Mouse (Mus musculus): ENCODE measurements around the gene Bloc1s5. TPM values are rescaled to one million over a fixed set of nuclear protein-coding genes. Genes with fewer than 3 reads are reported as not detected.

The Bloc1s5 gene
- polyA plus RNA-seq, 1 experiment, result not detected

DNA sequence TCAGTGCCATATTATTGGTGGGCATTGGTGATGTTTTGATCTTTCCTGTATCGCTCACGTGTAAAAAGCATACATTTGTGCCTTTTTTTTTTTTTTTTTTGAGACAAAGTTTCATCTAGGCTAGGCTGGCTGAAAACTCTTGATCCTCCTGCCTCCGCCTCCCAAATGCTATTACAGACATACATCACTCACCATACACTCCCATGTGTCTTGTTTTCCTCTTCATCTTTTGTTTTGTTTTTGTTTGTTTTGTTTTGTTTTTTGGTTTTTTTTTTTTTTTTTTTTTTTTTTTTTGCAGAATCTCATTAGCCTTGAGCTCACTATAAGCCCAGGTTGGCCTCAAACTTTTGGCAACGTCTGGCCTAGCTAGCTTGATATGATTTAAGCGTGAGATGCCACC, 47.6 kb downstream of the Bloc1s5 start:
- H3K27ac ChIP-seq (ENCODE audit: insufficient read depth, low read depth, low read length), result no peak overlapping the region
- WGBS, result 95% methylated on average over 5 of the region's 5 CpGs
- no peak overlapping the region for H3K4me3 ChIP-seq (ENCODE audit: insufficient read depth, low read depth, low read length)
- TF ChIP-seq POLR2A (IDR thresholded peaks at IDR 0.05; ENCODE audit: insufficient read depth, low read depth, low read length) (no peak), CTCF (IDR thresholded peaks at IDR 0.05; ENCODE audit: insufficient read depth, low read depth, low read length) (no peak)
- H3K4me1 ChIP-seq (ENCODE audit: control insufficient read depth, insufficient read depth, low read length), result no peaks in the 10 kb centered on the region

- 94% methylated on average over 4 of the region's 4 CpGs for whole genome bisulfite sequencing
- Histone ChIP-seq H3K4me1 (ENCODE audit: control insufficient read depth, insufficient read depth, low read length) (no peaks in the 10 kb centered on the region), H3K4me3 (ENCODE audit: insufficient read depth, low read depth, low read length) (no peak overlapping the region), H3K27ac (ENCODE audit: insufficient read depth, low read depth, low read length) (no peak overlapping the region)
- TF ChIP-seq CTCF (IDR thresholded peaks at IDR 0.05; ENCODE audit: insufficient read depth, low read depth, low read length), result no peak
- TF ChIP-seq POLR2A (IDR thresholded peaks at IDR 0.05; ENCODE audit: insufficient read depth, low read depth, low read length), result no peak
Observed at GRCm38 (mm10) chr13:38586451-38586850, 48.5 kb downstream of the Bloc1s5 start.

GRCm38 (mm10) chr13:38582768-38583167, 52.1 kb downstream of the Bloc1s5 start:
- WGBS, result 53% methylated on average over 3 of the region's 3 CpGs
- no peak overlapping the region for H3K27ac ChIP-seq (ENCODE audit: insufficient read depth, low read depth, low read length)
- TF ChIP-seq POLR2A (IDR thresholded peaks at IDR 0.05; ENCODE audit: insufficient read depth, low read depth, low read length) (no peak), CTCF (IDR thresholded peaks at IDR 0.05; ENCODE audit: insufficient read depth, low read depth, low read length) (no peak)

DNA sequence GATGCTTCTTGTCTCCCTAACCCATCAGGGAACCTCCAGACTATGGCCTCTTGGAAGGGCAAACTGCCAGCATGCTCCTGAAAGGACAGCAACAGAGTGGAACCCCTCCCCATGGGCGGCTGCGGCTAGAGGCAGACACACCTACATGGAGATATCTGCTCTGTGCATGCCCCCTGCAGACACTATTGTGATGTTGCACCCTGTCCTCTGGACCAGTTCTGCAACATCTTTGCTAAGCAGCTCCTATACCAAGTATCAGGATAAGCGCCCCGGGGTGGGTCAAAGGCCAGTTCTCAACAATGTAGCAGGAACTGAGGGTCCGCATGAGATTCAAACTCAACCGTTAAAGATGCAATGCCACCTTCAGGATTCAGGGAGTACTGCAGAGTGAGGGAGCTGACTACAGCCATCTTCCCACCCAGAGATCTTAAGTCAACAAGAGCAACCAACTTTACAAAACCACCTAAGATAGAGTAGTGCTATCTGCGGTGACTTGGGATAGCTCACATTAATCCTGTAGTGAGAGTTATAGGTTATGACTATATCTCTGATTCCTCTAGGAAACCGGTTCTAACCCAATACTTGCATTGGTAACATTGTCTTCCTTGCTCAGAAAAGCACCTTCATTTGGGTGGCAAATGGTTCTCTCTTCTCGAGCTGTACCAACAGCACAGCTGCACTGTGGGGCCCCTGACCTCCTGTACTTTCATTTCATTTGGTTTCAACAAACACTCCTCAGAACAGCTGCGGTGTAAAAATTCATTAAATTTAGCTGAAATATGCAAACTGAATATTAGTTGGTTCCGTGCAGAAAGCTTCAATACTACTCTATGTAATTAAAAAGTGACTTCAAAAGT, 54.1 kb downstream of the Bloc1s5 start:
- TF ChIP-seq CTCF (IDR thresholded peaks at IDR 0.05; ENCODE audit: insufficient read depth, low read depth, low read length), result peak; percentile 34; the same call in 1 of the 2 replicates
- TF ChIP-seq POLR2A (IDR thresholded peaks at IDR 0.05; ENCODE audit: insufficient read depth, low read depth, low read length), result no peak
- no peak overlapping the region for H3K27ac ChIP-seq (ENCODE audit: insufficient read depth, low read depth, low read length)
- H3K4me3 ChIP-seq (ENCODE audit: insufficient read depth, low read depth, low read length), result no peak overlapping the region
- 74% methylated on average over 11 of the region's 11 CpGs for WGBS
- no peaks in the 10 kb centered on the region for H3K4me1 ChIP-seq (ENCODE audit: control insufficient read depth, insufficient read depth, low read length)

More at GRCm38 (mm10) chr13:38582768-38583167, 52.1 kb downstream of the Bloc1s5 start:
- Histone ChIP-seq H3K4me3 (ENCODE audit: insufficient read depth, low read depth, low read length) (no peak overlapping the region), H3K4me1 (ENCODE audit: control insufficient read depth, insufficient read depth, low read length) (no peaks in the 10 kb centered on the region)

DNA sequence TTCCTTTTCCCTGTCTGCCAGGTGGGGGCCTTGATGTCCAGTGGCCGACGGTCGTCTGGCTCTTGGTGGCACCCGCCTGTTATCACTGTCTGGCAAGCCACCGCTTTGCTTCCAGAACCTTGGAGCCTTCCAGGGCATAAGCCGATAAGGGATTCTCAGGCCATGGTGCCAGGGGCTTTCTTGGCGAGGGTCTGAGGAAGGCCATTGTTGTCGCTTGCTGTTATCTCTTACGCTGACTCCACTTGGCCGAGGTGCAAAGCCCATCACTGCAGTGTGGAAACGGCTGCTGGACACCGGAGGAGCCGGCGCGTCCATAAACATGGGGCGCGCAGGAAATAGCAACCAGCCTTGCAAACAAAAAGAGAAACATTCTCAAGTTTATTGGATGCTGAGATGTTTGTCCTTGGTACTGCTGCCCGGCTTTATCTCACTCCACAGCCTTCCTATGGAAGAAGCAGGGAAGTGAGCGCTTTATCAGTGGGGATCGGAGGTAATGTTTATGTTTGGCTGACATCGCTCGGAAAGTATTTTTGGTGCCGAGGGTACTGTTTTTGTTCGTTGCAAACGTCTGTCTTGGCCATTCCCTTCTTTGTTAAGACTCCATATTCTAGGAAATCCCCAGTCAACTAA, 54.8 kb downstream of the Bloc1s5 start:
- H3K4me1 ChIP-seq (ENCODE audit: control insufficient read depth, insufficient read depth, low read length), result no peaks in the 10 kb centered on the region
- H3K4me3 ChIP-seq (ENCODE audit: insufficient read depth, low read depth, low read length), result no peak overlapping the region
- WGBS, result 83% methylated on average over 25 of the region's 25 CpGs
- TF ChIP-seq POLR2A (IDR thresholded peaks at IDR 0.05; ENCODE audit: insufficient read depth, low read depth, low read length) (no peak), CTCF (IDR thresholded peaks at IDR 0.05; ENCODE audit: insufficient read depth, low read depth, low read length) (no peak)
- H3K27ac ChIP-seq (ENCODE audit: insufficient read depth, low read depth, low read length), result no peak overlapping the region

DNA sequence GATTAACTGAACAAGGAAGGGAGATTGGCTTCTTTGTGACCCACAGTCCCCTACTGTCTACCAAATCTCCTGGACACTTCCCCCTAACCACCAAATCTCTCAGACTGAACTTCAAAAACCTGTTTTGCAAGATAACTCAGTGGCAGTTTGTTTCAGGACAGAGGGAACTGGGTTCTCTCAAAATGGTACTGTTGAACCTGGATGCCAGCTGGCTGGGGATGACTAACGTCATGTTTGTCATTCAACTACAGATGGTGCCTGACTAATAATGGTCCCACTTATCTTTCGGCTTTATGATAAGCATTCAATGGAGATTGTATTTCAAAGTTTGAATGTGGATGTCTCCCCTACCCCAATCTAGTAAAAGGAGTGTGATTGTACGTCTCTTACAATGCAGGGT, 60.2 kb downstream of the Bloc1s5 start:
- TF ChIP-seq CTCF (IDR thresholded peaks at IDR 0.05; ENCODE audit: insufficient read depth, low read depth, low read length) (no peak), POLR2A (IDR thresholded peaks at IDR 0.05; ENCODE audit: insufficient read depth, low read depth, low read length) (no peak)
- Histone ChIP-seq H3K4me1 (ENCODE audit: control insufficient read depth, insufficient read depth, low read length) (no peaks in the 10 kb centered on the region), H3K4me3 (ENCODE audit: insufficient read depth, low read depth, low read length) (no peak overlapping the region), H3K27ac (ENCODE audit: insufficient read depth, low read depth, low read length) (no peak overlapping the region)
- WGBS, result 69% methylated on average over 3 of the region's 3 CpGs

- H3K4me3 ChIP-seq (ENCODE audit: insufficient read depth, low read depth, low read length), result no peak overlapping the region
- no peaks in the 10 kb centered on the region for H3K4me1 ChIP-seq (ENCODE audit: control insufficient read depth, insufficient read depth, low read length)
- WGBS, result 91% methylated on average over 1 of the region's 1 CpGs
- TF ChIP-seq CTCF (IDR thresholded peaks at IDR 0.05; ENCODE audit: insufficient read depth, low read depth, low read length), result no peak
- TF ChIP-seq POLR2A (IDR thresholded peaks at IDR 0.05; ENCODE audit: insufficient read depth, low read depth, low read length), result no peak
- H3K27ac ChIP-seq (ENCODE audit: insufficient read depth, low read depth, low read length), result no peak overlapping the region
Observed at GRCm38 (mm10) chr13:38573281-38573680, 61.6 kb downstream of the Bloc1s5 start.

DNA sequence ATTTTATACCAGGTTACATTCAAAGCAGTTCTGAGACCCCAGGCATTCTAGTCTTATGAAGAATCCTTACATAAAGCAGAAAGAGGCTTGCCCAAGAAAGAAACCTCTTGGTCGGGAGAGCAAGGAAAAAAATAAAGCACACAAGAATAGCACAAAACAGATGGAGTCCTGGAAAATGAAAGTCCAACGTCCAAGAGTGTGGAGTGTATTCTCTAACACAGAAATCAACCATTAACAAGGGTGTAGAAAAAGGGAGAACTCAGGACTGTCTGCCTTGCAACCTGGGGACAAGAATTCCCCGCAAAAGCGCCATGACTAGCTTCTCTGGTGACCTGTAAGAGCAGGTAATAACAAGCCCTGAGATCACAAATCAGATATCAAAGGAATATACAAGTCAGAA, 69.7 kb downstream of the Bloc1s5 start:
- 77% methylated on average over 4 of the region's 4 CpGs for WGBS
- Histone ChIP-seq H3K27ac (ENCODE audit: insufficient read depth, low read depth, low read length) (no peak overlapping the region), H3K4me1 (ENCODE audit: control insufficient read depth, insufficient read depth, low read length) (no peaks in the 10 kb centered on the region), H3K4me3 (ENCODE audit: insufficient read depth, low read depth, low read length) (no peak overlapping the region)
- TF ChIP-seq CTCF (IDR thresholded peaks at IDR 0.05; ENCODE audit: insufficient read depth, low read depth, low read length), result no peak
- TF ChIP-seq POLR2A (IDR thresholded peaks at IDR 0.05; ENCODE audit: insufficient read depth, low read depth, low read length), result no peak

DNA sequence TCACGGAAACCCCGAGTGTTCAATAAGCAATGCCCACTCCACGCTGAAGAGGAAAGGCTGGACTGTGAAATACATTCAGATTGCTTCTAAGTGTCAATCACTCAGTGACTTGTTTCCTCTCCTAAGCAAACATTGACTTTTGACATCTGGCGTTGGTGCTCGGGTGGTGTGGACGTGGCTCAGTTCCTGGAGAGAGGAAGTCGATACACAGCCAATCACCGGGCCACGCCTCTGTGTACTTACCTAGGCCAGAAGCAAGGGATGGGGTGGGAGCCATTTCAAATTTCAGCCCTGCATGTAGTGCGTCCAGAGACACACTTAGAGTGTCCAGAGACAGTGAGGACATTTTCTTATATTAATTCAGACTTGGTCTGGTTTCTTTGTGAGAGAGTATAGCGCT, 80.3 kb downstream of the Bloc1s5 start:
- TF ChIP-seq CTCF (IDR thresholded peaks at IDR 0.05; ENCODE audit: insufficient read depth, low read depth, low read length), result no peak
- TF ChIP-seq POLR2A (IDR thresholded peaks at IDR 0.05; ENCODE audit: insufficient read depth, low read depth, low read length), result no peak
- Histone ChIP-seq H3K27ac (ENCODE audit: insufficient read depth, low read depth, low read length) (no peak overlapping the region), H3K4me3 (ENCODE audit: insufficient read depth, low read depth, low read length) (no peak overlapping the region), H3K4me1 (ENCODE audit: control insufficient read depth, insufficient read depth, low read length) (no peaks in the 10 kb centered on the region)
- WGBS, result 84% methylated on average over 11 of the region's 11 CpGs
